Comparison of ENCODE assay signal across 8 mouse cellular contexts in genomic region chr10:7954627-7954988, GRCm38 (mm10). TPM values are rescaled to one million over a fixed set of nuclear protein-coding genes. Genes with fewer than 3 reads are reported as not detected.
A peak's percentile ranks its signal among the peaks of the same experiment; 100 is the strongest.
DNase-seq lines count a peak whose midpoint lies in the region; ATAC-seq lines count a peak whose summit lies in the region.

No protein-coding gene starts in this region.

- DNase-seq in 416B (ENCODE audit: low read depth) = peak; percentile 48
- DNase-seq in embryo, embryonic 11 days = peak; percentile 21
- DNase-seq in right cerebral cortex, adult 18-20 months = no peak
- DNase-seq in urinary bladder, postnatal 25 days (ENCODE audit: low spot score) = no peak

- H3K9ac ChIP-seq in intestine, embryonic 16.5 days (ENCODE audit: low read depth, low read length) = peak overlapping the region; percentile 99
- H3K9ac ChIP-seq in neural tube, embryonic 15.5 days (replicated peaks) = peak overlapping the region; percentile 97

- H3K27me3 ChIP-seq in erythroblast, embryonic 14.5 days (ENCODE audit: control insufficient read depth) = no peaks in the 10 kb centered on the region
- H3K27me3 ChIP-seq in intestine, embryonic 16.5 days (replicated peaks; ENCODE audit: control insufficient read depth, insufficient read depth, low read length) = no peaks in the 10 kb centered on the region
- no peaks in the 10 kb centered on the region for H3K27me3 ChIP-seq in neural tube, embryonic 15.5 days (replicated peaks)

- H3K4me3 ChIP-seq in erythroblast, embryonic 14.5 days (replicated peaks) = peak overlapping the region; percentile 92
- peak overlapping the region; percentile 91 for H3K4me3 ChIP-seq in intestine, embryonic 16.5 days (ENCODE audit: low read length)
- peak overlapping the region; percentile 96 for H3K4me3 ChIP-seq in neural tube, embryonic 15.5 days (replicated peaks)

- H3K9me3 ChIP-seq in erythroblast, embryonic 14.5 days (ENCODE audit: control insufficient read depth, low read length) = no peaks in the 10 kb centered on the region
- H3K9me3 ChIP-seq in intestine, embryonic 16.5 days (ENCODE audit: control insufficient read depth, low read length) = no peaks in the 10 kb centered on the region
- no peaks in the 10 kb centered on the region for H3K9me3 ChIP-seq in neural tube, embryonic 15.5 days (replicated peaks)

- ATAC-seq in erythroblast, adult 5-6 weeks (replicated peaks; ENCODE audit: low FRiP score, poor library complexity, severe bottlenecking) = no peak
- ATAC-seq in intestine, embryonic 16.5 days = no peak
- no peak for ATAC-seq in neural tube, embryonic 15.5 days (ENCODE audit: low FRiP score)

- peak overlapping the region; percentile 97; the same call in 1 of the 2 replicates for H3K27ac ChIP-seq in intestine, embryonic 16.5 days (ENCODE audit: low read length)
- peak overlapping the region; percentile 98 for H3K27ac ChIP-seq in neural tube, embryonic 15.5 days (replicated peaks)

- H3K36me3 ChIP-seq in erythroblast, embryonic 14.5 days (ENCODE audit: control insufficient read depth) = peaks cover 7% of the 10 kb centered on the region
- H3K36me3 ChIP-seq in intestine, embryonic 16.5 days (ENCODE audit: control insufficient read depth, insufficient read depth, low read length) = no peaks in the 10 kb centered on the region
- H3K36me3 ChIP-seq in neural tube, embryonic 15.5 days = no peaks in the 10 kb centered on the region

- H3K4me1 ChIP-seq in erythroblast, embryonic 14.5 days (ENCODE audit: control insufficient read depth) = peaks cover 55% of the 10 kb centered on the region
- H3K4me1 ChIP-seq in intestine, embryonic 16.5 days (ENCODE audit: control insufficient read depth, insufficient read depth, low read length) = peaks cover 7% of the 10 kb centered on the region
- H3K4me1 ChIP-seq in neural tube, embryonic 15.5 days = peaks cover 21% of the 10 kb centered on the region

- WGBS in intestine, embryonic 16.5 days = 3% methylated on average over 5 of the region's 5 CpGs
- WGBS in neural tube, embryonic 15.5 days = under 1% methylated on average over 5 of the region's 5 CpGs

- peak overlapping the region; percentile 74 for H3K4me2 ChIP-seq in intestine, embryonic 16.5 days (ENCODE audit: low read depth, low read length)
- H3K4me2 ChIP-seq in neural tube, embryonic 15.5 days = peak overlapping the region; percentile 72

RNA-seq across cellular contexts. Expression of gene Tab2, which starts 1.4 kb away (rescaled TPM):
- polyA plus RNA-seq in erythroblast, embryonic 14.5 days (2012) = 0.83 and 1.1 TPM in 2 replicates
- total RNA-seq in erythroblast, adult 5-6 weeks (2015; ENCODE audit: low replicate concordance) = 106 and 110 TPM in 2 replicates
- 63.7 and 88.3 TPM in 2 replicates for total RNA-seq in erythroblast, adult 5-6 weeks (2017; ENCODE audit: low replicate concordance)
- polyA plus RNA-seq in intestine, embryonic 16.5 days (2015; fragmentation: Nextera tagmentation; extraction: Ambion mirVana) = 12.8 and 12.9 TPM in 2 replicates
- 12.1 and 13.5 TPM in 2 replicates for polyA plus RNA-seq in neural tube, embryonic 15.5 days (2015; fragmentation: Nextera tagmentation; extraction: Ambion mirVana)

Comparison
In these comparisons a context has a peak if more than half of its experiments do, and no peak if none do; other contexts are left out.
1. DNase-seq: peak in 416B (single experiment) and embryo, embryonic 11 days (single experiment); none in right cerebral cortex, adult 18-20 months (single experiment) and urinary bladder, postnatal 25 days (single experiment).
2. Peak in every context shown above with its lines, with median percentiles within 50 percentile points of each other: H3K4me3 ChIP-seq.